Mouse (Mus musculus) stomach, postnatal 0 days (tissue): ENCODE data around the gene Sf3a2. TPM values are rescaled to one million over a fixed set of nuclear protein-coding genes. Genes with fewer than 3 reads are reported as not detected.
"Not testable (repeated sequence)": the region's sequence is repeated elsewhere in the genome, so short reads cannot be mapped to it uniquely, and the experiment has no call there.

Experiments used
- ATAC-seq: fragments of 200-750 bp; cut with Nextera tagmentation; 2 replicates; pipeline ENCODE4 v1.8.0; 2017; ENCODE audit not compliant: low FRiP score, low TSS enrichment
- DNase-seq: peaks from one replicate; pipeline ENCODE4 v3.0.0-alpha.2; 2016; ENCODE audit warnings: low spot score
- H3K27ac ChIP-seq: fragments of 300-500 bp; sonication (generic); replicated peaks from 2 replicates; pipeline ENCODE4 v1.5.1; 2014; ENCODE audit warnings: mild to moderate bottlenecking, control low read depth
- H3K27me3 ChIP-seq: fragments of 300-500 bp; sonication (generic); 2 replicates; pipeline ENCODE4 v1.6.1; 2014; ENCODE audit warnings: low read length; ENCODE audit not compliant: control insufficient read depth, insufficient read depth
- H3K36me3 ChIP-seq: fragments of 300-500 bp; sonication (generic); 2 replicates; pipeline ENCODE4 v1.6.1; 2014; ENCODE audit warnings: low read length, mixed read lengths; ENCODE audit not compliant: control insufficient read depth, insufficient read depth
- H3K4me1 ChIP-seq: fragments of 300-500 bp; sonication (generic); replicated peaks from 2 replicates; pipeline ENCODE4 v1.6.1; 2014; ENCODE audit warnings: antibody characterized with exemption; ENCODE audit not compliant: control insufficient read depth, insufficient read depth
- H3K4me2 ChIP-seq: fragments of 300-500 bp; sonication (generic); replicated peaks from 2 replicates; pipeline ENCODE4 v1.6.1; 2014; ENCODE audit warnings: low read depth, mild to moderate bottlenecking, control low read depth, moderate library complexity
- H3K4me3 ChIP-seq: fragments of 300-500 bp; sonication (generic); 2 replicates; pipeline ENCODE4 v1.5.1; 2014; ENCODE audit warnings: low read depth, low read length, control low read depth
- H3K9ac ChIP-seq: fragments of 300-500 bp; sonication (generic); 2 replicates; pipeline ENCODE4 v1.6.1; 2014; ENCODE audit warnings: mild to moderate bottlenecking, low read length, control low read depth, mixed read lengths
- H3K9me3 ChIP-seq: fragments of 300-500 bp; sonication (generic); 2 replicates; pipeline ENCODE4 v1.6.1; 2016; ENCODE audit warnings: low read length; ENCODE audit not compliant: control insufficient read depth
- CTCF ChIP-seq: IDR thresholded peaks from 2 replicates; pipeline ENCODE4 v1.5.1; 2016; ENCODE audit warnings: antibody characterized with exemption, low read depth, mild to moderate bottlenecking, moderate library complexity
- EP300 ChIP-seq: optimal IDR thresholded peaks from 2 replicates; pipeline ENCODE3; 2016; ENCODE audit warnings: antibody characterized with exemption
- WGBS: fragments of 180-500 bp; shearing (Covaris S2); extraction: QIAGEN DNeasy Blood & Tissue Kit; methylation state at CpG from one replicate; pipeline ENCODE4 v1.1.7; 2014; 5-methylcytosine and 5-hydroxymethylcytosine counted together
- polyA plus RNA-seq: library from polyadenylated mRNA; unstranded; fragments of >200 nt; fragmentation: Nextera tagmentation; extraction: Ambion mirVana; gene quantifications from 2 replicates; pipeline ENCODE4 v1.2.1, GENCODE M21; 2015

The Sf3a2 gene
- polyA plus RNA-seq, 1 experiment from 2014 or later = 27.7 TPM

- H3K36me3 ChIP-seq = no peaks in the 10 kb centered on the region
- no peak within 1 kb of the TSS for H3K4me3 ChIP-seq
- no peak within 1 kb of the TSS for H3K4me2 ChIP-seq
- no peak within 1 kb of the TSS for H3K9ac ChIP-seq
- H3K27ac ChIP-seq = no peak within 1 kb of the TSS
- no peaks in the 10 kb centered on the region for H3K4me1 ChIP-seq
- H3K27me3 ChIP-seq = no peaks in the 10 kb centered on the region
- ATAC-seq = no peak; the same call in 1 of the 2 replicates
- TF ChIP-seq EP300 (no peak), CTCF (no peak)
- H3K9me3 ChIP-seq = no peaks in the 10 kb centered on the region
- 76% methylated on average over 4 of the region's 4 CpGs for WGBS
- DNase-seq = no peak
Measured at GRCm38 (mm10) chr10:80813366-80813765, 15.4 kb downstream of the Sf3a2 start, which contains the start of gene Jsrp1. TSS of gene Jsrp1 (minus strand) at chr10:80813498.

DNA sequence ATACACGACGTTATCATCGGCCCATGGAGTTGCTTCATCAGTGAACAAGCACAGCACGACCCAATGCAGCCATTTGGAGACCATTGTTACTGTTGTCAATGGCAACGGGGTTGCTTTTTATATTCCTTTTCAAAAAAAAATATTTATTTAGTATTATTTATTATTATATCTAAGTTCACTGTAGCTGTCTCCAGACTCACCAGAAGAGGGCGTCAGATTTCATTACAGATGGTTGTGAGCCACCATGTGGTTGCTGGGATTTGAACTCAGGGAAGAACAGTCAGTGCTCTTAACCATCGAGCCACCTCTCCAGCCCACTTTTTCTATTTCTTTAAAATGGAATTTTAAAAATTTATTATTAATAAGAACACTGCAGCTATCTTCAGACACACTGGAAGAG lies 16.8 kb downstream of the Sf3a2 start:
- H3K36me3 ChIP-seq = no peaks in the 10 kb centered on the region
- 58% methylated on average over 7 of the region's 7 CpGs for WGBS
- H3K27me3 ChIP-seq = no peaks in the 10 kb centered on the region
- no peak for DNase-seq
- no peak overlapping the region for H3K4me3 ChIP-seq
- no peaks in the 10 kb centered on the region for H3K9me3 ChIP-seq
- no peaks in the 10 kb centered on the region for H3K4me1 ChIP-seq
- no peak overlapping the region for H3K9ac ChIP-seq
- H3K4me2 ChIP-seq = no peak overlapping the region
- ATAC-seq = no peak
- no peak overlapping the region for H3K27ac ChIP-seq
- TF ChIP-seq CTCF (peak; percentile 25; the same call in 1 of the 2 replicates), EP300 (no peak)

- not testable (repeated sequence) for H3K27ac ChIP-seq, H3K9ac ChIP-seq, ATAC-seq, H3K4me2 ChIP-seq, H3K4me3 ChIP-seq, H3K9me3 ChIP-seq, H3K4me1 ChIP-seq, H3K36me3 ChIP-seq, H3K27me3 ChIP-seq, DNase-seq
- 71% methylated on average over 3 of the region's 3 CpGs for WGBS
Measured at GRCm38 (mm10) chr10:80816303-80816702, 18.3 kb downstream of the Sf3a2 start.

GRCm38 (mm10) chr10:80817164-80817563 lies 19.2 kb downstream of the Sf3a2 start:
- DNase-seq = peak; percentile 18
- Histone ChIP-seq H3K4me1 (no peaks in the 10 kb centered on the region), H3K4me2 (no peak overlapping the region), H3K9ac (no peak overlapping the region), H3K9me3 (no peaks in the 10 kb centered on the region), H3K36me3 (no peaks in the 10 kb centered on the region), H3K4me3 (no peak overlapping the region), H3K27ac (no peak overlapping the region), H3K27me3 (no peaks in the 10 kb centered on the region)
- 51% methylated on average over 2 of the region's 2 CpGs for WGBS
- TF ChIP-seq CTCF = no peak
- TF ChIP-seq EP300 = no peak
- ATAC-seq = no peak

GRCm38 (mm10) chr10:80817955-80818354 lies 20.0 kb downstream of the Sf3a2 start:
- WGBS = 80% methylated on average over 7 of the region's 7 CpGs
- H3K9me3 ChIP-seq, DNase-seq, H3K4me1 ChIP-seq, H3K9ac ChIP-seq, H3K4me3 ChIP-seq, H3K27me3 ChIP-seq, H3K36me3 ChIP-seq, ATAC-seq, H3K4me2 ChIP-seq, H3K27ac ChIP-seq: not testable (repeated sequence)
- TF ChIP-seq CTCF = peak; percentile 60

GRCm38 (mm10) chr10:80818599-80819281 lies 20.7 kb downstream of the Sf3a2 start:
- H3K36me3 ChIP-seq = no peaks in the 10 kb centered on the region
- no peak overlapping the region for H3K9ac ChIP-seq
- no peak overlapping the region for H3K4me3 ChIP-seq
- no peak overlapping the region for H3K4me2 ChIP-seq
- no peak for ATAC-seq
- H3K4me1 ChIP-seq = no peaks in the 10 kb centered on the region
- TF ChIP-seq EP300 (no peak), CTCF (no peak)
- no peak overlapping the region for H3K27ac ChIP-seq
- no peak for DNase-seq
- H3K9me3 ChIP-seq = no peaks in the 10 kb centered on the region
- 45% methylated on average over 6 of the region's 6 CpGs for WGBS
- no peaks in the 10 kb centered on the region for H3K27me3 ChIP-seq
